Mouse (Mus musculus): ENCODE measurements at regions not wholly inside any gene's neighbourhood (a gene's known extent, or its start where the extent isn't known, plus 50 kb on each side); places are given as distances from the start of the nearest gene placed in this dataset.
A peak's percentile ranks its signal among the peaks of the same experiment; 100 is the strongest.

DNA sequence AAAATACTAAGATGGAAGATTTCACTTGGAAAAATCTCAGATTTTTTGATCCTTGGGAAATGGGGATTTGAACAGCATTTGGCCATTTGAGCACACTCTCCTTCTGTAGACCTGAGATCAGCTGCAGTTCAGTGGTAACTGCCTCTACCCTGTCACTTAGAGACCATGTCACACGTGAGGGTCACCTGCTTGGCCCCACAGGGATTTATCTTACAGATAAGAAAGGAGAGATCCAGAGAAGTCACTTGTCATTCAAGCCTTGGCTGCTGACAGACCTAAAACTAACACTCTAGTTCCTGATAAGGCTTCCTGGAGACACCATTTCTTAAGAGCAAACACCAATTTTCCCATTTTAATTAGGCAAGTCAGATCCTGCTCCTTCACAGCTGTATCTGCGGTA, 270.2 kb downstream of the Epha4 start:
- no peak for DNase-seq (ENCODE audit: low read depth, low spot score)

DNA sequence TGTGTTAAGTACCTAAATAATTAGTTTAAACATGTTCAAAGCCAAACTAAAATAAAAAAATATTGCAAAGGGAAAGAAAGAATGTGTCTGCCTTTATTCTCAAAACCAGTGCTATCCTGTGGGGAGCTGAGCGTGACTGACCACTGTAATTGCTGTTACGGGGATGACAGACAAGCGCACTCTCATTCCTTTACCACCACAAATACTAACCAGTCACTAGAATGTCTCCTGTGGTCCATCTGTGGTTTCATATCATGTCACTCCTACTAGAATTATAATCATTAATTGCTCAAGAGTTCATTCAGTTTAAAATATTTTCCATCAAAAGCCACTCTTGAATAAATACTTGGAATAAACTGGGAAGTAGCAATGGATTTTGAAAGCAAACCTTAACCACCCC, 268.8 kb downstream of the Epha4 start:
- DNase-seq (ENCODE audit: low read depth, low spot score): no peak

DNA sequence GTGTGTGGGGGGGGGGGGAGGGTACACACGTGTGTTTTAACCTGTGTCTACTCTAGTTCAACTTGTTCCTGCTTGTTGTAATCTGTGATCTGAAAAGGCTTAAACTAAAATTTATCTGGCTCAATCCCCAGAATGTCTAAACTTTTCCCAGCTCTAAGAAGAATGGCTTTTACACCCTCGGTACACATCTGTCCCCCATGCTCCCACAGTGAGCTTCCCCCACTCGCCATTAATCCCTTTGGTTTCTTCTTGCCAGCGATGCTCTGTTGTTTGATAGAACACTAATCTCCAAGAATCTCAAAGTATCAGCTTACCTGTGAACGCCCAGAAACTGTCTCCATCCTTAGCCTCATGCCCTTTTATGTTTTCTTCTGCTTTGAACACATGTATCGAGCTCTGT, 260.6 kb downstream of the Epha4 start:
- no peak for DNase-seq (ENCODE audit: low read depth, low spot score)

DNA sequence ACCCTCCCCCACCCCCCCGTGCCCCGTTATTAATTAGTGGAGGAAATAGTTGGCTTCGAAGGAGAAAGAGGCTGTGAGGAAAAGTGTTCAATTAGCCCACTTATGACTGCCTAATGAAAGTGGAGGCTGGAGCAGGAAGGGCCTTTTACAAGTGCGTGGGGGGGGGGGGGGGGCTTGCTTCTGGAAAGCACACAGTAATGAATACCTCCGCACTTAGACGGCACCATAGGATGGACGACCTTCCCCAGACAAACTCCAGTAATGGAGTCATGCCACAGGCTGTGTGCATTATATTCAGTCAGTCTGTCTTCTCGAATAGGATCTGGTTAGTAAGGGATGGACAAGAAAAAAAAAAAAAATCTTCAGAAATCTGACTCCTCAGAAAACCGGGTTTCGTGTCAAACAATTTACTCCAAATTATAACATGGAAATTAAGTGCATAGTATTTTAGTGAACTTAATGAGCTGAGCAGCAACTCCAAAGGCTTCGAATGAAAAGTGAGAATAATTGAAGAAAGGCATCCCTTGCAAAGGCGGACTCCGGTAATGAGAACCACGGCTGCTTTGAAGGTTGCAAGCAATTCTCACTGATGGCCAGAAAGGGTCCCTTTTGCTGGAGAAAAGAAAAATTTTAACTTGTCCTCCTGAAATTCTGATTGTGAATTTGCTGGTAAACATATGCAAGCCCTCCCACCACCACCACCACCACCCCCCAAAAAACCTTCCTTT, 258.6 kb downstream of the Epha4 start:
- DNase-seq (ENCODE audit: low read depth, low spot score): no peak

DNA sequence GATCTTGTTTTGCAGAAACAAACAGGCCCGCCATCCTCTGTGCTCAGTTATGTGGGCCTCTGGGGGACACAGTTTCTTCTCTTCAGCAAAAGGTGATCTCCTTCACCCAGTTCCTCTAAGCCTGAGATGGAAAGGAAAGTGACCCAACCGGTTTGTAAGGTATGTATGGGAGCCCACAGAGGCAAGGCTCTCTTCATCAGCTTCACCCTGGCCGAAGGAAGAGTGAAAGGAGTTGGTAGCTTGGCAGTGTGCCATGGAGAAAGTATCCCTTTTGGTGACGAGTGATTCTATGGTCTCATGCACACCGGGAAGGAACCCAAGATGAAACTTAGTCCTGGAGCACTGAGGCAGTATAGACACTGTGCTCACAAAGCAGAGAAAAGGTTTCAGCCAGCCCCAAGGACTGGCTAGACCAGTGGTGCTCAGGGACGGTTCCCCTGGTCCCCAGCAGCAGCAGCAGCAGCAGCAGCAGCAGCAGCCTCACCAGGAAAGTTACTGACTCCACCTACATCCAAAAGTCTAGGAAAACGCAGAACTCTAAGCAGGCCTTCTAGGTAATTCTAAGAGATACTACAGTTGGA, 256.1 kb downstream of the Epha4 start:
- no peak for DNase-seq (ENCODE audit: low read depth, low spot score)

DNA sequence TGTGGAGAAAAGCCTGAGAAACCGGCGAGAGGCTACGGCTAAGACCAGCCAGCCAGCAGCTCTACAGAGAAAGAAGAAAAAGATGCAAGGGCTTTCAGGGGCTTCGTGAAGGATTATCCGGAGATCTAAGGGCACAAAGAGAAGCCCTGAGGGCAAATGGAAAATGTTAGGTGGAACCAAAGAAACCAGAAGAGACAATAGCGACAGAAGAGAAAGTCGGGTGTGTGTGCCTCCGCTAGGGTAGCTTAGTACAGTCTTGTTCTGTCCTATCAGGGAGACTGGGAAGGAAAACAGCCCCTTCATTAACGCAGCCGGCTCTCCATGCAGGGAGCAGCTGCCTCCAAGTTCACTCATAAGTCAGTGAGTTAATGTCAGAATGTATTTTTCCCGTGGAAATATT, 255.1 kb downstream of the Epha4 start:
- no peak for DNase-seq (ENCODE audit: low read depth, low spot score)

DNA sequence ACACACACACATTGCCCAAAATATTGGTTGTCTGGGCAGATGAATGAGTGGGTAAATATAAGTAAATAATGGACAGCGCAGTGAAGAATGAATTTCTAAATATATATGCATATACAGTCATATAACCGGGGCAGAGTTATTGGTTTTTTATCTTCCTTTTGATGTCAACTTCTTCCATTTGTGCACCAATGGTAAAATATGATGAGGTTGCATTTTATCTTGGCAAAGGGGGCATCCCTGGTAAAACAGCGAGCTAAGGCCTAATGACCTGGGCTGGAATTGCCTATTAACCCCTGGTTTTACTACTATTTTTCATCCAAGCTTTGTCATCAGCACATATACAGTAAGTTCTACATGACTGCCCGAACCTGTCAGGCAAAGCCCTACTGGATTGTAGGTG, 253.2 kb downstream of the Epha4 start:
- DNase-seq (ENCODE audit: low read depth, low spot score): no peak

DNA sequence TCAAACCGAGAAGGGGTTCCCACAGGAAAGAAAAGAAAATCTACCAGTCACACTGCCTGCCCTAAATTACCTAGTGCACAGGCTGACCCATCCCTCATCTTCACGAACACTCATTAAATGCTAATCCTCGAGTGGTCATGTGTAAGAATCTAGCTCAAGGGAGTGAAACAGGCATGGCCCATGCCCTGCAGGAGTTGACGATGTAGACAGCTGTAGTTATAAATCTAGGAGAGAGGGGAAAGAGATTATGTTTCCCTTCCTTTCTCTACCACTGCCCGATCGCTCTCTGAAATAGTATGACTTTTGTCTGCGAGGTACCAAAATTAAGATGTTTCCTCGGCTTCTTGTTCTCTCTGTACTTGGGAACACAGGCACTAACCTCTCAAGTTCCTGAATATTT, 249.2 kb downstream of the Epha4 start:
- no peak for DNase-seq (ENCODE audit: low read depth, low spot score)

DNA sequence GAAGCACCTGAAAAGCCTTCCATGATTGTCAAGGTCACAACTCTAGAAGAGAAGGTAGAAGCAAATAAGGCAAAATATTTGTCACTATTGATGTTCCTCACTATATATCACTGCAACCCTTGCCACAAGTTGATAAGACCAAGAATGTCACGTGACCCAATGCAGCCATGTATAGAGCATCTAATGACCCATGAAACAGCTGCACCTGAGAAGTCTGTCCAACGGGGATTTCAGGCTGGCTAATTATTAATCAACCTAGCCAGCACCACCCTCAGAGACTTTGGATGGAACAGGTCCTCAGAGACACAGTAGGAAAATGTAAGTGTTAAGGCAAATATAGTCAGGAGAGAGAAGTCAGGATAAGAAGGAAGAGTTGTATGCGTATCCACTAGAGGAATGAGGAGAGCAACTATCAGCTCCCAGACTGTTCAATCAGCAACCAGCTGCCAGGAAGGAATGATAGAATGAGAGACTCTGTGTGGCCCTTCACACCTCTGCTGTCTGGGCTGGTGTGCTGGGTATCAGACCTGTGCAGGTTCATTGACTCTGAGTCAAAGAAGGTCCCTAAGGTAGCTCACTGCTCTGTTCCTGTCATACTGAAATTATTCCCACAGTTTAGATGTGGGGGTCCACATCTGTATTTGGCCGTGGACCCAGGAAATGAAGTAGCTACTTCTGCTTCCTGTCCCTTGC, 247.4 kb downstream of the Epha4 start:
- DNase-seq (ENCODE audit: low read depth, low spot score): no peak

DNA sequence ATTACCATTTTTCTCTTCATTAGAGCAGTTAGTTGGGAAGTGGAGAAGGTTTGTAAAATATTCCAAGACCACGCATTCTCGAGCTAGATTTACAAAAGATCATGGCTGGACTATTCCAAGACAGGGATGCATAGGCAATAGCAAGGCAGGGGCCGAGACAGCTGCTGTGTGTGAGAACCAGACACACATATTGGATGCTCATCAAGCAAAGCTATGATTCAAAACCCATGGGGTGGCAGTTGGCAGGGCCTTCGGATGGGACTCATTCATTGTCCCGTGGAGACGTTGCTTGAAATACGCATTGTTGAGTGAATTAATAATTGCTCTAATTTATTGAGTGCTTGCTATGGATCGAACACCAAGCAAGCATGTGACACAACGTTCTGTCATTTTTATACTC, 239.6 kb downstream of the Epha4 start:
- no peak for DNase-seq (ENCODE audit: low read depth, low spot score)

DNA sequence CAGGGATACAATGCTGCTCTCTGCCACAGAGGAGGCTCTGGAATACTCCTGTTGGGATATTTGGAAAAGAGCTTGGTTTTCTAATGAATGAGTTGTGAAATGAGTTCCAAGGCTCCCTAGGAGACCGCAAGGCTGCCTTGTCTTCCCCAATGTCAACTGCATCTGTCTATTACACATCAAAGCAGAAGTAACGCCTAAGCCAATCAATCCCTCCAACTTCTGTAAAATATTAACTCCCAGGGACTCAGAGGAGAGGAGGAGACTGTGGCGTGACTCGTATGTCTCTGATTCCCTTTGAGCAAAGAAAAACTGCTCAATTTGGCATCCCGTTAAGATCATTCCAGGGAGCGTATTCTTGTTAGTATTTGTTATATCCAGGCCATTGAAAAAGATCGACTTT, 235.3 kb downstream of the Epha4 start:
- DNase-seq (ENCODE audit: low read depth, low spot score): no peak

DNA sequence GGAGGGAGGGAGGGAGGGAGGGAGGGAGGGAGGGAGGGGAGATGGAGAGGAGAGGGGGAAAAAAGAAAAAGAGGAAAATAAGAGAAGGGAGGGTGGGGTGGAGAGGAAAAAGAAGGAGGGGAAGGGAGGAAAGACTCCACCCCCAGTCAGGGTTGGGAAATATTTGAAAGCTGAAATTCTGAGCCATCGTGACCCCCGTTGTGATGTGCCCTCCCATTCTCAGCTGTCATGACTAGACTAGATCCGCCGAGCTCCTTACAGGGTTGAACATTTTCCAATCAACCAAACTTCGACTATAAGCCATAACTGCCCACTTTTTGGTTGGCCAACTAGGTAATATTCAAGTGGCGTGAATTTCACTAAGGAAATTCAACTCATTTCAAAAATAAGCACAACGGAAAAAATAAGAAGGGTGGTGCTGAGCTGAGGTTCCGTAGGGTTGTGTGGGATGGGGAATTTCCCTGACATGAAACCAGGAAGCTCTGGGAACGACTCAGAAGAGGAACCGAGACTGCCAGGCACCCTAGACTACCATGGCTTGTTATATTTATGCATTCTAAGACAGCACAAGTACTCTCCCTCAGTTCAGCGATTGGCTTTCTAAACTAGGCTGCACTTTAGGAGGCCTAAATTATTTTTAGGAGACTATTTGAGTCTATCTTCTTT, 234.4 kb downstream of the Epha4 start:
- DNase-seq (ENCODE audit: low read depth, low spot score): peak; percentile 17

DNA sequence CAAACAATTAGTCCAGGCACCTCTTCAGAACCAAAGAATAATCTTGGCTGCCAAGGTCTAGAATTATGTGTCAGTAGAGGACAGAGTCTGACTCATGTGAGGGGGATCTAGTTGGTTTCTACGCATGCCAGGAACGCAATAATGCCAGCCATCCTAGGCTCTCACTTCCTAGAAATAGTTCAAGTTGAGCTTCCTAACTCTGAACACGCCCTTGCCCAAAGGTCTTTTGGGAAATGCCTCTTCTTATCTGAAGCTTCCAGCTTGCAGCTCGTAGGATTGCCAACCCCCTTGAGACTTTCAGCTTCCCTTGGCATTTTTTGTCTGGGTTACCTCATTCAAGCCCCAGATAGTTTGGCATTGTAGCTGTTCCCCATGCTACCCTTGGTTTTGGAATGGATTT, 233.1 kb downstream of the Epha4 start:
- no peak for DNase-seq (ENCODE audit: low read depth, low spot score)

DNA sequence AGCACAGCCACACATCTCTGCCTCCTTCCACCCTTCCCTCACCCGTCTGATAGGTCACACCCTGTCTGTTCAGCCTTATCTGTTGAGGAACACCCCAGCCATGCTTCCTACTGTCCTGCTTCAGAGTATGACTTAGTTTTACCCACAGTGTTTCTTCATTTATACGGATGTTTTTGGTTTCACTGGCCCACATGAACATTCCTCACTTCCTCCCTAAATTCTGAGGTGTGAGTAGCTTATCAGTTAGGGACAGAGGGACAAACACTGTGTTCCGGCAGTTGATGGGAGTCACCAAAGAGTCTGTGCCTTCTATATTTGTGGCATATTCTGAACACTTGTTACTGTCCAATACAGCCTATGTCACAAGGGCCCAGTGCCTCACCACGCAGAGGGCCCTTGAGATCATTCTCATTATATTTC, 216.2 kb downstream of the Epha4 start:
- no peak for DNase-seq (ENCODE audit: low read depth, low spot score)

DNA sequence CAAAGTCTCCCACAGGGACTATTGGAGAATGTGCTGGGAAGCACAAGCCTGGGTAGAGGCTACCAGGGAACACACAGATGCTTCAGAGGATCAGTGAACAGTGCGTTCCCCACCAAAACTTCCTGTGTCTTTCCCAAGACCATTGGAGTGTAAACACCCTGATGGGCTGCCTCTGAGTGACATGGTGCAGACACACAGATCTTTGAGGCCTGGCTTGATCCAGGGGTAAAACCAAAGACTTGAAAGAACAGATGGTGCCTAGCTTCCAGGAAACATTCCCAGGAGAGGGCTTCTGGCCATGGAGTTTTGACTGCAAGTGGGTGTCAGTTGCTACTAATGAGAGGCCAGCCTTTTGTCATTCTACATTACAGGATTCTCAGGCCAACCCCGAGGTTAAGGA, 214.1 kb downstream of the Epha4 start:
- DNase-seq (ENCODE audit: low read depth, low spot score): no peak

DNA sequence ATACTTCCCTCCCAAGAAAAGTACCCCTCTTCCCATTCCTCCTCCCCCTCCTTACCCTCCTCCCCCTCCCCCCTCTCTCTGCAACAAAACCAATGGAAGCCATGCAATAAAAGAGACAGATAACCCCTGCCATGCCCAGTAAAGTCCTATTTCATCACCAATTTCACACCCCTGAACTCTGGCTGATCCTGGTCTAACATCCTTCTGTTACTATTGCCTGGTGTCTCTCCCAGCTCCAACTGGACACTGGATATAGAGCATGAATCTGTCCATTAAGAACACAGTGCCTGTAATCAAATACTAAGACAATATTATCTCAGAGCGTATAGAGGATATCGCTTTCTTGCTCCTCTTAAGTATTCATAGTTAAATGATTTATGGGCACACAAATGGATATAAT, 210.1 kb downstream of the Epha4 start:
- no peak for DNase-seq (ENCODE audit: low read depth, low spot score)

DNA sequence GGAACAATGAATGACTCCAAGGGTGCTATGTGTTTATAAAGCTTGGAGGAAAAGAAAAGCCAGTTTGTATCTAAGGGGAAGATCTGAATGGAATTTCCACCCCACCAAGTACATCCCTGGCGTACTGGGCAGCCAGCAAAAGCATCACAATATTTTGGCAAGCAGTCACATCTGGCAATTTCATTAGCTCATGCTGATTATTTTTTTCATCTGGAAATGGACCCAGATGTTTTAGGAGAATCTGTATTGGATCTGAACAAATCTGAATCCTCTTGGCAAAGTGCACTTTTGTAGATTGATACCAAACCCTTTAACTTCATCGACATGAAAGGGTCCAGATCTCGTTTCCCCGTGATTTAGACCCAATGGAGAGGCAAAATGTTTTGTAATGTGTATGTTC, 207.1 kb downstream of the Epha4 start:
- DNase-seq (ENCODE audit: low read depth, low spot score): no peak

DNA sequence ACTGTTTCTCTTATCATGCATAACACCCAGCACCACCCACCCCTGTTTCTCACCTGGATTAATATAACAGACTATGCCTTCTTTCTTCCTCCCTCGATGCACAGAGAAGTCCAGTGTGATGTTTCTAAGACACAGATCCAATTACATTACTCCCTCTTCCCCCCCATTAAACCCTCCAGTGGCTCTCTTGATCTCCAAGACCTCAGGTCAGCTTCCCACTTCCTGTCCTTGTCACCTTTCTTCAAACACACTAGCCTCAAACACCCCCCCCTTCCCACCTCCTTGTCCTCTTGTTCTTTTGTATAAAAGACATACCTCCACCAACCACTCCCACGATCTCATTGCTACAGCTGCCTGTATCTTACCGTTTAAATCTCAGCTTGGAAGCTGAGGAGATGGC, 201.8 kb downstream of the Epha4 start:
- DNase-seq (ENCODE audit: low read depth, low spot score): no peak

DNA sequence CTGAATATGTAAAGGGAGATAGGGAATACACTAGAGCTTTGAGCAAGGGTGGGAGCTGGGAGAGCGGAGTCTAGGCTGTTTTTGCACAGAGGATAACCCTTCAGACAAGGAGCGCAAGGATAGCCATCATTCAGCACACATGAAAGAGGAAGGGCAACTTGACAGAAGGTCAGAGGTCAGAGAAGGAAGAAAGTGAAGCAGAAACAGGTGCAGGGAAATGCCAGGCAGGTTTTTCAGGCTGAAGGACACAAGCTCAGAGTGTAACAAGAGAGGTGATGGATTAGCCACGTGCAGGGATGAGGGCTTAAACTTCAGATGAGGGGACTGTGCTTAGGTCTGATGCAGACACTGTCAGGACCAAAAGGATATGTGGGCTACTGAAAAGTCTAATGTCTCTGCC, 199.5 kb downstream of the Epha4 start:
- no peak for DNase-seq (ENCODE audit: low read depth, low spot score)

DNA sequence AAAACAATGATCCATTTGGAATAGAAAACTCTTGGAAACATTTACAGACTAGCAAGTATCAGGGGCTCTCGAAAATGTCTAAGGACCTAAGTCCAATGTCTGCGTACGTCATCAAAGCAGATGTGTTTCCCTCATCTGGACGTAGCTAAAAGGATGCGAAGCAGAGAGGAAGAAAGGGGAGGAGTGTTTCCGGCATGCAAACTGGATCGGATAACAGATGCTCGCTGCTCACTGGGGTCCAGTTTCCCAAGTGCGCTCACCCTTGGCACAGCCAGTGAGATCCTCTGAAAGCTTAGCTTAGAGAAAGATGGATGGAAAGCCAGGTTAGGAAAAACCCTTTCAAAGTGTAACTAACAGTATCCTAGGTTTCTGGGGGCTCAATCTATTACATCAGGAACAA, 198.7 kb downstream of the Epha4 start:
- no peak for DNase-seq (ENCODE audit: low read depth, low spot score)
